Mouse (Mus musculus) B cell, adult 2 months (primary cell): ENCODE results near the gene Gm49378.

Source experiments
- DNase-seq, 2 experiments: peaks; one replicate each; pipeline ENCODE4 v3.0.0; 2022

Gm49378 gene

GRCm38 (mm10) chr14:55629312-55629711 lies 8.4 kb downstream of the Gm49378 start:
- peak; percentile 89 to 91 for DNase-seq

- no peak for DNase-seq
Observed at GRCm38 (mm10) chr14:55628077-55628827, 9.4 kb downstream of the Gm49378 start.

- DNase-seq: peak in 1 of 2 experiments; percentile 6
Observed at GRCm38 (mm10) chr14:55618486-55619195, 19.1 kb downstream of the Gm49378 start.

DNA sequence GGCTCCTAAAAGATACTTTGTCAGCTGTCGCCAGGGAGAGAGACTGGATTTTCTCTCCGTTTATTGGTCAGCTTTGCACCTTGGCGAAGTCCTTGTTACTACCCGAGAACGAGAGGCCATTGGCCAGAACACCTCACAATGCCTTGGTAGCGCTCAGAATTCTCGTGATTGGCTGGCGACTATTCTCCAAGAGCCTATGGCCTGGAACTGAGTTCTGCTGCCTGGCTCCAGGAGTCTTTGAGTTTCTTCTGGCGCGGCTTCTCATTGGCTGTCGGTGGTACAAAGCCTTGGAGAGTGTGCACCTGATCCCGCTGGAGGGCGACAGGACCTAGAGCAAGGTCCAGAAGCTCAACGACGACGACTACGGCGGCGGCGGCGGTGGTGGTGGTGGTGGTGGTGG lies 19.9 kb downstream of the Gm49378 start, which contains the start of gene Rec8:
Rec8 (plus strand) TSS at position 216 of the 400 bp plus-strand sequence.
- peak in 1 of 2 experiments; percentile 5 for DNase-seq

DNA sequence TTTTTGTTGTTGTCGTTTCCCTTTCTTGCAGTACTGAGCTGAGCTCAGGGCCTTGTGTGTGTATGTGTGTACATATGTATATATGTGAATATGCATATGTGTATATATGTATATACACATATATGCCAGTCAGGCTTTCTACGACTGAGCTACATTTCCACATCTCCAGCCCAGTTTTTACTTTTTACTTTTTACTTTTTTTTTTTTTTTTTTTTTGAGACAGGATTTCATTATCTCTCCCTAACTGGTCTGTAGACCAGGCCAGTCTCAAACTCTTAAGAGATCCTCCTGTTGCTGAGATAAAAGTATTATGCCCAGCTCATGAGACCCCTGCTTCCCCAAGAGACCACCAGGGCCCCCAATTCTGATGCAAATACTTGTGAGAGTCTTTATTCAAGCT lies 20.9 kb downstream of the Gm49378 start:
- no peak for DNase-seq

GRCm38 (mm10) chr14:55615876-55616275 lies 21.8 kb downstream of the Gm49378 start:
- no peak for DNase-seq

- no peak for DNase-seq
Observed at GRCm38 (mm10) chr14:55614565-55615178, 23.0 kb downstream of the Gm49378 start.

- DNase-seq: no peak
Observed at GRCm38 (mm10) chr14:55613346-55613745, 24.3 kb downstream of the Gm49378 start.

GRCm38 (mm10) chr14:55608339-55608738 lies 29.4 kb downstream of the Gm49378 start:
- no peak for DNase-seq

DNA sequence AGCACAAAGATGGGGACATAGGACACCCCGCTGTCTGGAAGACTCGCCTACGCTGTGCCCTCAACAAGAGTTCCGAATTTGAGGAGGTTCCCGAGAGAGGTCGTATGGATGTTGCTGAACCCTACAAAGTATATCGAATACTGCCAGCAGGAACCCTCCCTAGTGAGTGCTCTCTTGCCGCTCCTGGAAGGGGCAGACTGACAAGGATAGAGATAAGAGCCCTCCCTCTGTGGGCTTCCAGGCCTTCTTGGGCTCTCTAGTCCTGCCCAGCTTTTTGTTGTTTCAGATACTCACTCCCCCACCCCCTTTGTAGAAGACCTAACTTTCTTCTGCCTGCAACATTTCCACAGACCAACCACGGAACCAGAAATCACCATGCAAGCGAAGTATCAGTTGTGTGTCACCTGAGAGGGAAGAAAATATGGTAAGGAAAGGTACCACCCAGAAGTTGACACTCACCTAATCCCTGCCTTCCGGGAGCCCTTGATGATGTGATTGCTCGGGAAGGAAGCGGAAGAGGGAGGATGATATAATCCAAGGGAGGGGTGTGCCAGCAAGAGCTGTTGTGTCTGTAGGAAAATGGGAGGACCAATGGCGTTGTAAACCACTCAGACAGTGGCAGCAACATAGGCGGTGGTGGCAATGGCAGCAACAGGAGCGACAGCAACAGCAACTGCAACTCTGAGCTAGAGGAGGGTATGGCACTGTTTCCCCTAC lies 31.8 kb downstream of the Gm49378 start:
- no peak for DNase-seq

DNA sequence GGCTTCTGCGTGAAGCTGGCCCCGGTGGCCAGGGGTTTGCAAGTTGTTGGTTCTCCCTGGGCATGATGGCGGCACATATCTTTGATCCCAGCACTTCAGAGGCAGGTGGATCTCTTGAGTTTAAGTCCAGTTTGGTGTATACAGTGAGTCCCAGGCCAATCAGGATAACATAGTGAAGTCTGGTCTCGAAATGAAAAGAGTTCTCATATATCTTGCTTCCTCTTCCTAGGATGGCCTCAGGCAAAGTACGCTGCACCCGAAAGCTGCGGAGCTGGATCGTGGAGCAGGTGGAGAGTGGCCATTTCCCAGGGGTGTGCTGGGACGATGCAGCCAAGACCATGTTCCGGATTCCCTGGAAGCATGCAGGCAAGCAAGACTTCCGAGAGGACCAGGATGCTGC lies 32.9 kb downstream of the Gm49378 start:
- peak in 1 of 2 experiments; percentile 15 for DNase-seq

- DNase-seq: peak; percentile 93 to 94
Observed at GRCm38 (mm10) chr14:55603633-55604576, 33.8 kb downstream of the Gm49378 start.

- DNase-seq: no peak
Observed at GRCm38 (mm10) chr14:55603271-55603632, 34.4 kb downstream of the Gm49378 start, which contains the start of gene Irf9. Gene Irf9 (plus strand): TSS chr14:55603571.

- DNase-seq: no peak
Observed at GRCm38 (mm10) chr14:55598521-55599390, 38.9 kb downstream of the Gm49378 start.

GRCm38 (mm10) chr14:55596036-55596690 lies 41.5 kb downstream of the Gm49378 start:
- no peak for DNase-seq

GRCm38 (mm10) chr14:55592226-55592625 lies 45.5 kb downstream of the Gm49378 start:
- DNase-seq: peak in 1 of 2 experiments; percentile 17

- peak; percentile 75 to 77 for DNase-seq
Observed at GRCm38 (mm10) chr14:55591331-55591891, 46.3 kb downstream of the Gm49378 start, which contains the start of gene Rnf31. Gene Rnf31 (plus strand): TSS chr14:55591708.

GRCm38 (mm10) chr14:55590748-55591330 lies 46.9 kb downstream of the Gm49378 start, which contains the start of gene Psme2:
Gene Psme2 (minus strand): TSS chr14:55591113.
- peak; percentile 78 to 81 for DNase-seq

DNA sequence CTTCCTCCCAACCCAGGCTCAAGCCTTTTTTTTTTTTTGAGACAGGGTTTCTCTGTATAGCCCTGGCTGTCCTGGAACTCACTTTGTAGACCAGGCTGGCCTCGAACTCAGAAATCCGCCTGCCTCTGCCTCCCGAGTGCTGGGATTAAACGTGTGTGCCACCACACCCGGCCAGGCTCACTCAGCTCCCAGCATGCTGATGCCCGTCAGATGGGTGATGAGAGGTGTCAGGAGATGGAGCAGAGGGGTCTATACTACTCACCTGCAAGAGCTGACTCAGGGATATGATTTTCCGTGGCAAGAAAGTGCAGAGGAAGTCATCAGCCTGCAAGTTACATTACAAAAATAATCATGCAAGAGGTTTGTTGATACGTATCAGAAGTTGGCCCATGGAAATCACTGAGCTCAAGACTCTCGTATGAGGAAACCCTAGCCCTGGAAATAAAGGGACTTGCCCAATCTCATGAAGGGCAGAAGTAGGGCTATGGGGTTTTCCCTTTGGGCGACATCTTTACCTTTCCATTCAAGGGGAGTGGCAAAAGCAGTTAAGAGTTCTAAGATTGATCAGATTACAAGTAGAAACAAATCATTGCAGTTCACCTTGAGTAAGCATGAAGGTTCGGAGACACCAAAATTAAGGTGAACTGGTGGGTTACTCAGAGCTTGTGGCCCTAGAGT lies 47.8 kb downstream of the Gm49378 start:
- peak; percentile 32 to 45 for DNase-seq
